Mouse (Mus musculus): Measurements from ENCODE around the gene Itsn1.

Itsn1 gene

DNA sequence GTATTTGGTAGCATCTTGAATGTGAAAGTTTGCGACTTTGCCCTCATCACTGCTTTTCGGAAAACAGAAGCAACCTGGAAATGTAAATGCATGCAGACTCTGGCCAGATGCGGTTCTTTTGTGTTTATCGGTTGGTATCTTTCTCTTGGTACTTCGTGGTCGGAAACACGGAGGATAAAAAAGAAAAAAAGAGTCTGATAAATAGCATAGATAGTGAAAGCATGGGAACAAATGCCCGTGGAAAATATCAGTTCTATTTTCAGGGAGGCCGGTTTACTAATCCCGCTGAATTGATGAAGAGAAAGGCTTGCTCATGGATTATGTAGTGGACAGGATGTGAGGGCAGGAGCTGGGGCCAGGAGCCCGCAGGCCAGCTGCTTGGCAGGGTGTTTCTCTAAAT, 1.4 kb downstream of the Itsn1 start:
- DNase-seq (ENCODE audit: low read depth, low spot score) = no peak

DNA sequence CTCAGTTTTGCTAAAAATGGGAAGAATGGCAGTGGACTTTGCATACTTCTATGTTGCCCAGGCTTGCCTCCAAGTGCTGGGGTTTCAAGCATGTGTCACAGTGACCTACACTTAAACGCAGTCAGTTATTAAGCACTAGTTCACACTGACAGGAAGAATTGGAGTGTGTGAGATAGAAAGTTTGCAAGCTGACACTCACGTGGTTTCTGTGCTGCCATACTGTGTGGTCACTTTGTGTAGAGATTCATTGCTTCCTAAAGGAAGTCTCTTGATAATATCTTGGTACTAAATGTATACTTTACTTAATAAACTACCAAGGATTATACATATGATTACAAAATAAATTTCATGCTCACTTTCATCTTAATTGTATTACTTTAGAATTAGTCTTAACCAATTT, 3.7 kb downstream of the Itsn1 start:
- DNase-seq (ENCODE audit: low read depth, low spot score) = no peak

- no peak for DNase-seq (ENCODE audit: low read depth, low spot score)
Observed at GRCm38 (mm10) chr16:91734771-91735170, 5.7 kb downstream of the Itsn1 start.

GRCm38 (mm10) chr16:91736046-91736816, 7.2 kb downstream of the Itsn1 start:
- peak; percentile 52 for DNase-seq (ENCODE audit: low read depth, low spot score)

GRCm38 (mm10) chr16:91738505-91738904, 9.4 kb downstream of the Itsn1 start:
- no peak for DNase-seq (ENCODE audit: low read depth, low spot score)

DNA sequence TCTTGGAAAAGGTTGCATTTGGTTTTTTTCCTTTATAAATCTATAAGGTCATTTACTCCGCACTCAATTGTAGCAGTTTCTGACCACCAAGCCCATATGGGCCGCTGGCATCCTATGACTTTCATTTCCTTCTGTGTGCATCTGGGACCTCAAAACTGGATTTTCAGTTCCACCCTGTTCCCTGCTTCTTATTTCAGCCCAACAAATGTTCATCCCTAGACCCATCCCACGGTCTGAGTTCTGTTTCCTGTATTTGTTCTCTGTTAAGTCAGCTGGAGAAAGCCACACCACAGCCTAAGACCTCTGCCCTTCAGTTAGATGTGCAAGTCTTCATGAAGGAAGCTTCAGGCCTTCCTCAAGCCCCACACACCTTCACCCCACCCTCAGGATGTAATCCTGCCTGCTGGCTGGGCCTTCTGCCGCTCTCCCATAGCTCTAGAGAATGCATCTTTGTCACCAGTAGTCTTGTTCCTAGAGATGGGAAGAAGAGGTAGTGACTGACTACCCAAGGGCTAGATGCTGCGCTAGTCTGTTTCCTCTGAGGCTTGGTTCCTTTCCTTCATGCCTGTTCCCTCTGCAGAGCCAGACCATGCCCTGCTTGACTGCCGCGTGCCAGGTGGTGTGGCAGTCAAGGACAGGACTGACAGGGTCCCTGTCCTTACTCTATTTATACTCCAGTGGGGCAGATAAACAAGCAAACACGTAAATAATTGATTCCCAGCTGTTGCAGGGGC, 11.3 kb downstream of the Itsn1 start:
- DNase-seq (ENCODE audit: low read depth, low spot score) = no peak

DNA sequence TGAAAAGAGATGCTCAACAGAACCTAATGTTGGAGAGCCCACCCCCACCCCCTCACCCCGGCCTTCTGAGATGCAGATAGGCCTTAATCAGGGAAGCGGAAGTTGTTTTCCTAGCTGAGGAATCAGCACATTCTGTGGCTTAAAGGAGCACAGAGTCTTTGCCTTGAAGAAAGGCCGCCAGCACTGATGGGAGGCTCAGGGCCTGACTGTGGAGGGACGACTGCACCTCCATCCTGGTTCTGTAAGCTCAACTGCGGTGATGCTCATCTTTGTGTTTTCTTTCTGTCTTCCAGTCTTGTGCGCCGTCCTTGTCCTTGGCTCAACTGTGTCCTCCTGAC, 11.8 kb downstream of the Itsn1 start:
- DNase-seq (ENCODE audit: low read depth, low spot score) = peak; percentile 47

DNA sequence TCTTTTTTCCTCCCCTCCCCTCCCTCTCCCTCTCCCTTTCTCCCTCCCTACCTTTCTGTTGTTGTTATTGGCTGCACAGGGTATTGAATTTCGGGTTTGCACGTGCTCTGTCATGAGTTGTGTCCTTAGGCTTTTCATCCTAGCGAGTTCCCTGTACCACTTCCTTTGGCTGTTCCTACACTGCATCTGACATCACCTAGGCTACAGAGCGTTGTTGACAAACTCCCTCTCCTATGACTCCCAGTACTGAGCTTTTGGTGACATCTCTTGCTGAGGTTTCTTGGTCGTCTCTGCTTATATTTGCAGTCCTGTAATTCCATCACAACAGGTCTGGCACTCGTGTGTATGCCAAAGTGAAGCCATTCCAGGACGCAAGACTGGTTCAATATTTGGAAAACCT, 14.0 kb downstream of the Itsn1 start:
- DNase-seq (ENCODE audit: low read depth, low spot score) = no peak

GRCm38 (mm10) chr16:91746101-91746950, 17.2 kb downstream of the Itsn1 start:
- no peak for DNase-seq (ENCODE audit: low read depth, low spot score)

- no peak for DNase-seq (ENCODE audit: low read depth, low spot score)
Observed at GRCm38 (mm10) chr16:91747567-91747966, 18.5 kb downstream of the Itsn1 start.

DNA sequence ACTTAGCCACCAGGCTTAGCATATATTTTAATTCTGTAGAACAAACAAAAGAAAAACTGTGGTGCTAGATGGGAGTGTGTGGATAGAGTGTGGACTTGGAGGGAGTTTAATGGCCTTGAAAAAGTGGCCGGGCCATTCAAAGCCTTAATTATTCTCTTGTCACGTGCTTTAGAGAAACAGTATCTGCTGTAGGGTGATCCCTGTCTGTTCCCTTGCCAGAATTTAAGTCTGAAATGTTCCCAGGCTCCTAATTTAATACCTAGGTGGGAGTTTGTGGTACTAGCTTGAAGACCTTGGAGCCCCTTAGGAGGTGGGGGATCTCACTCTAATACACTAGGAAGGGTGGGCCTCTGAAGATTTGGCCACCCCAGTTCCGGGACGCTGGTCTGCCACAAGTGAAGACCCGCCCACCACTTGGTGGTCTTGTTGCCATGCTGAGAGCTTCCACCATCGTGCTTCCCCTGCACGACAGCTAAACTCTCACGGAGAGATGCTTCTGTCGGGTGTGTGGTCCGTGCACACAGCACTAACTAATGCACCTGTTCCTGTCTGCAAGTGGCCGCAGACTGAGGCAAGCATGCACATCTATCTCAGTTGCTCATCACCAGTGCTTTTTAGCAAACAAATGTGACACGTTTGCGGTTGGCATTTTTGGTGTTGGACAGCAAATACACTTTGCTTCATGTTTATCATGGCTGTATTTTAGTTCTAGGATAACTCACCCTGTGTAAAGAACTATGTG, 22.7 kb downstream of the Itsn1 start:
- DNase-seq (ENCODE audit: low read depth, low spot score) = no peak

DNA sequence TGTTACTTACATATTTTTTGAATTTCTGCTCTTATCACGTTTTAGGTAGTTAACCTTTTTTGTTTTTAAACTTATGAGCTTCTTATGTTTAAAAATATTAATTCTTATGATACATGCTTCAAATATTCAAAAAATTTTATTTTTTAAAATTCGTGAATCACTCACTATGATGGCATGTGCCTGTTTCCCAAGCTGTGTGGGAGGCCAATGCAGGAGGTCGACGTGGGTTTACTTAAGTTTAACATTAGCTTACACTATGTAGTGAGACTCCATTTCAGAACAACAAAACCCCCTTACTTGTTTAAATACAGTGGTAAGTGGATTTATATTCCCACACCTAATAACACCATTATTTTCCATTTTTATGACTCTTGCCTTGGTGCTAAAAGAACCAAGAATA, 24.5 kb downstream of the Itsn1 start:
- DNase-seq (ENCODE audit: low read depth, low spot score) = no peak

- no peak for DNase-seq (ENCODE audit: low read depth, low spot score)
Observed at GRCm38 (mm10) chr16:91754957-91755356, 25.9 kb downstream of the Itsn1 start.

DNA sequence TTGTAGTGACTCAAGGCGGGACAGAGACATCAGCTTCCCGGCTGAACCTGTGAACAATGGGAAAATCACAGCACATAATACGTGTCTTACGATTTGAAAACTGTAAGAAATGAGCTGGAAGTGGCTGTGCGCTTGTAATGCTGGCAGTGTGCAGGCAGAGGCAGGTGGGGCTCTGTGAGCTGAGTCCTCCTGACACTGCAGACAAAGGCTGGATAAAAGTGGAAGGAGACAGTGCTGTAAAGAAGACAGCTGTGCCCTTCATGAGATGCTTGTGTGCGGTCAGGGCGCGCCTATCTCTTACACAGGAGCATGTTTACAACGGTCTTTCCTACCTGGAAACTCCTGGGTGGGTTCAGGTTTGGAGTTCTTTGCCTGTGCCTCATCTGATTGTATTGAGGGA, 32.1 kb downstream of the Itsn1 start:
- no peak for DNase-seq (ENCODE audit: low read depth, low spot score)

- DNase-seq (ENCODE audit: low read depth, low spot score) = no peak
Observed at GRCm38 (mm10) chr16:91761761-91762160, 32.7 kb downstream of the Itsn1 start.

GRCm38 (mm10) chr16:91762476-91762875, 33.4 kb downstream of the Itsn1 start:
- no peak for DNase-seq (ENCODE audit: low read depth, low spot score)

DNA sequence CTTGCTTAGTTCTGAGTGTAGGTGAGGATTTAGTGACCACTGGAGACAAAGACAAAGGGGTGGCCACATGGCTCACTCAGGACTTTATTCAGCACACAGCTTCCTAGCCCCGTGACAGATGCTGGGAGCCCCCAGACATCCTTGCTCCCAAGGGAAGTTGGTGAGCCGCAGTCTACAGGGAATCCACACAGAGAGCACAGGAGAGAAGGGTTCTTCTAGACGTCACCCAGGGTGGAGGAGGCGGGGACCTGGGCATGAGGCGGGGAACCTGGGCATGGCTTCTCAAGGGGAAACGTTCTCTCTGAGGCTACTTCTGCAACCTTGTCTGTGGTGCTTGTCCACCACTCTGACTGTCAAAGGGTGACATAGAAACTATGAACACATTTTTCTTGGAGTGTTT, 34.9 kb downstream of the Itsn1 start:
- DNase-seq (ENCODE audit: low read depth, low spot score) = no peak

GRCm38 (mm10) chr16:91764414-91764813, 35.3 kb downstream of the Itsn1 start:
- DNase-seq (ENCODE audit: low read depth, low spot score) = no peak

DNA sequence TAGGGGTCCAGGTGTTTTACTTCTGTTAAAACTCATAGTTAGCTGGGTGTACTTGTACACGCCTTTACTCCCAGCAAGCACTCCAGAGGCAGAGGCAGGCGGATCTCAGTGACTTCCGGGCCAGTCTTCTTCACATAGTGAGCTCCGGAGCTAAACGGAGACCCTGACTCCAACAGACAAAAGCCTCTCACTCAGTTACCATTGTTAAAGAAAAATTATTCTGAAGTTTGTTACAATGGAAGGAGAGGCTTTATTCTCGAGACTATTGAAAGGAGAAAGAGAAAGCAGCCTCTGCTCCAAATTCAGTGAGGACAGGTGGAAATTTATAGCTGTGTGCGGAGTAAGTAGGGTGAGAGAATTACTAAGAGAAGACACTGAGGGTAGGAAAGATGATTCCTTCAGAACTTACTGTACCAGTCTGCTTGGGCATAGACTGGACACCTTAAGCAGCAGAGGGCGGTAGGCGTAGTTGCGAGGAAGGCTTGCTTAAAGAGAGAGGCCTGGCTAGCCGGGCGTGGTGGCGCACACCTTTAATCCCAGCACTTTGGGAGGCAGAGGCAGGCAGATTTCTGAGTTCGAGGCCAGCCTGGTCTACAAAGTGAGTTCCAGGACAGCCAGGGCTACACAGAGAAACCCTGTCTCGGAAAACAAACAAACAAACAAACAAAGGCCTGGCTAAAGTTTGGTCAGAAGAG, 36.2 kb downstream of the Itsn1 start:
- DNase-seq (ENCODE audit: low read depth, low spot score) = peak; percentile 35

DNA sequence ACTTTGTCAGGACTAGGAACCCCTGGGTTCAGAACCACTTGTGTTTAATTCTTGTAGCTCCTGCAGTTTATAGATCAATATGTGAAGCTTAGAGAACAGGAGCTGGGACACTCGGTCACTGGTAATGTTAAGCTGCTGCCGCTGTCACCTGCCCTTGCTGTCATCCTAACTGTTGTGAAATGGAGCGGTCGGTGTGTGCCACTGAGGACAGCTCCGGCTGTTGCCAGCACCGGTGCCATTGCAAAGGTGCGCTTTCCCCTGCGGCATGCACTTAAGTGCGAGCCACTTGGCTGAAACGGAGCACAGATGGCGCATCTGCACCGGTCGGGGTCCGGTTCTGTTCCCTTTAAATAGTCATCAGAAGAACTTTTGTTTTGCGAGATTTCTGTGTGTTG, 36.7 kb downstream of the Itsn1 start:
- peak; percentile 11 for DNase-seq (ENCODE audit: low read depth, low spot score)

GRCm38 (mm10) chr16:91767165-91767701, 38.2 kb downstream of the Itsn1 start:
- DNase-seq (ENCODE audit: low read depth, low spot score) = no peak
